Mouse (Mus musculus): Measurements from ENCODE around the gene Mb. TPM values are rescaled to one million over a fixed set of nuclear protein-coding genes. Genes with fewer than 3 reads are reported as not detected.

The Mb gene
- polyA plus RNA-seq, 1 experiment from 2014 or later, result 1.4 TPM

- H3K4me1 ChIP-seq (ENCODE audit: control insufficient read depth, insufficient read depth, low read length), result 0 out of 2 replicates have a peak, but pooled peaks cover 3% of the 10 kb centered on the region
- 88% methylated on average over 7 of the region's 7 CpGs for WGBS
- H3K9ac ChIP-seq (replicated peaks; ENCODE audit: low read depth, low read length), result no peak overlapping the region
- no peaks in the 10 kb centered on the region for H3K9me3 ChIP-seq (ENCODE audit: control insufficient read depth, low read length)
- no peak for ATAC-seq (ENCODE audit: low read depth)
- no peak overlapping the region for H3K27ac ChIP-seq (ENCODE audit: low read depth, low read length)
- H3K36me3 ChIP-seq (ENCODE audit: control insufficient read depth, insufficient read depth, low read length), result peaks cover 29% of the 10 kb centered on the region
- H3K4me3 ChIP-seq (ENCODE audit: low read depth, low read length), result no peak overlapping the region
- H3K4me2 ChIP-seq (ENCODE audit: low read depth, low read length), result no peak overlapping the region
- no peaks in the 10 kb centered on the region for H3K27me3 ChIP-seq (ENCODE audit: control insufficient read depth, insufficient read depth, low read length)
These were observed 35.3 kb upstream of the Mb start for GRCm38 (mm10) chr15:77085818-77086217.

GRCm38 (mm10) chr15:77081454-77081853, 31.0 kb upstream of the Mb start:
- H3K9me3 ChIP-seq (ENCODE audit: control insufficient read depth, low read length), result no peaks in the 10 kb centered on the region
- no peak overlapping the region for H3K4me2 ChIP-seq (ENCODE audit: low read depth, low read length)
- no peaks in the 10 kb centered on the region for H3K27me3 ChIP-seq (ENCODE audit: control insufficient read depth, insufficient read depth, low read length)
- no peak overlapping the region for H3K4me3 ChIP-seq (ENCODE audit: low read depth, low read length)
- H3K36me3 ChIP-seq (ENCODE audit: control insufficient read depth, insufficient read depth, low read length), result peaks cover 44% of the 10 kb centered on the region
- ATAC-seq (ENCODE audit: low read depth), result no peak
- H3K27ac ChIP-seq (ENCODE audit: low read depth, low read length), result no peak overlapping the region
- H3K9ac ChIP-seq (replicated peaks; ENCODE audit: low read depth, low read length), result no peak overlapping the region
- WGBS, result 86% methylated on average over 5 of the region's 5 CpGs
- no peaks in the 10 kb centered on the region for H3K4me1 ChIP-seq (ENCODE audit: control insufficient read depth, insufficient read depth, low read length)

- H3K9ac ChIP-seq (replicated peaks; ENCODE audit: low read depth, low read length), result no peak overlapping the region
- no peak overlapping the region for H3K4me2 ChIP-seq (ENCODE audit: low read depth, low read length)
- H3K4me3 ChIP-seq (ENCODE audit: low read depth, low read length), result no peak overlapping the region
- no peak overlapping the region for H3K27ac ChIP-seq (ENCODE audit: low read depth, low read length)
- no peaks in the 10 kb centered on the region for H3K4me1 ChIP-seq (ENCODE audit: control insufficient read depth, insufficient read depth, low read length)
- no peaks in the 10 kb centered on the region for H3K9me3 ChIP-seq (ENCODE audit: control insufficient read depth, low read length)
- 80% methylated on average over 14 of the region's 14 CpGs for WGBS
- no peak for ATAC-seq (ENCODE audit: low read depth)
- H3K27me3 ChIP-seq (ENCODE audit: control insufficient read depth, insufficient read depth, low read length), result no peaks in the 10 kb centered on the region
- H3K36me3 ChIP-seq (ENCODE audit: control insufficient read depth, insufficient read depth, low read length), result peaks cover 43% of the 10 kb centered on the region
These were observed 30.3 kb upstream of the Mb start for GRCm38 (mm10) chr15:77080684-77081254.

- ATAC-seq (ENCODE audit: low read depth), result no peak
- Histone ChIP-seq H3K27ac (ENCODE audit: low read depth, low read length) (no peak overlapping the region), H3K36me3 (ENCODE audit: control insufficient read depth, insufficient read depth, low read length) (peaks cover 35% of the 10 kb centered on the region), H3K4me1 (ENCODE audit: control insufficient read depth, insufficient read depth, low read length) (no peaks in the 10 kb centered on the region), H3K9ac (replicated peaks; ENCODE audit: low read depth, low read length) (no peak overlapping the region), H3K4me3 (ENCODE audit: low read depth, low read length) (no peak overlapping the region), H3K27me3 (ENCODE audit: control insufficient read depth, insufficient read depth, low read length) (no peaks in the 10 kb centered on the region), H3K4me2 (ENCODE audit: low read depth, low read length) (no peak overlapping the region), H3K9me3 (ENCODE audit: control insufficient read depth, low read length) (no peaks in the 10 kb centered on the region)
- 80% methylated on average over 11 of the region's 11 CpGs for WGBS
These were observed 29.5 kb upstream of the Mb start for GRCm38 (mm10) chr15:77079890-77080361.

GRCm38 (mm10) chr15:77079256-77079822, 28.9 kb upstream of the Mb start:
- H3K4me1 ChIP-seq (ENCODE audit: control insufficient read depth, insufficient read depth, low read length), result no peaks in the 10 kb centered on the region

GRCm38 (mm10) chr15:77078786-77079185, 28.3 kb upstream of the Mb start:
- no peak for ATAC-seq (ENCODE audit: low read depth)
- Histone ChIP-seq H3K27me3 (ENCODE audit: control insufficient read depth, insufficient read depth, low read length) (no peaks in the 10 kb centered on the region), H3K27ac (ENCODE audit: low read depth, low read length) (no peak overlapping the region), H3K9me3 (ENCODE audit: control insufficient read depth, low read length) (no peaks in the 10 kb centered on the region), H3K9ac (replicated peaks; ENCODE audit: low read depth, low read length) (no peak overlapping the region), H3K4me2 (ENCODE audit: low read depth, low read length) (no peak overlapping the region), H3K36me3 (ENCODE audit: control insufficient read depth, insufficient read depth, low read length) (peaks cover 30% of the 10 kb centered on the region; the same call in 1 of the 2 replicates), H3K4me3 (ENCODE audit: low read depth, low read length) (no peak overlapping the region), H3K4me1 (ENCODE audit: control insufficient read depth, insufficient read depth, low read length) (no peaks in the 10 kb centered on the region)
- 54% methylated on average over 3 of the region's 3 CpGs for WGBS

More at GRCm38 (mm10) chr15:77079256-77079822, 28.9 kb upstream of the Mb start:
- Histone ChIP-seq H3K27ac (ENCODE audit: low read depth, low read length) (no peak overlapping the region), H3K9me3 (ENCODE audit: control insufficient read depth, low read length) (no peaks in the 10 kb centered on the region), H3K4me3 (ENCODE audit: low read depth, low read length) (no peak overlapping the region), H3K36me3 (ENCODE audit: control insufficient read depth, insufficient read depth, low read length) (peaks cover 30% of the 10 kb centered on the region; the same call in 1 of the 2 replicates), H3K27me3 (ENCODE audit: control insufficient read depth, insufficient read depth, low read length) (no peaks in the 10 kb centered on the region), H3K4me2 (ENCODE audit: low read depth, low read length) (no peak overlapping the region), H3K9ac (replicated peaks; ENCODE audit: low read depth, low read length) (no peak overlapping the region)
- 68% methylated on average over 14 of the region's 14 CpGs for WGBS
- no peak for ATAC-seq (ENCODE audit: low read depth)

- WGBS, result 92% methylated on average over 9 of the region's 9 CpGs
- Histone ChIP-seq H3K9ac (replicated peaks; ENCODE audit: low read depth, low read length) (no peak overlapping the region), H3K27ac (ENCODE audit: low read depth, low read length) (no peak overlapping the region), H3K4me3 (ENCODE audit: low read depth, low read length) (no peak overlapping the region), H3K27me3 (ENCODE audit: control insufficient read depth, insufficient read depth, low read length) (no peaks in the 10 kb centered on the region), H3K9me3 (ENCODE audit: control insufficient read depth, low read length) (no peaks in the 10 kb centered on the region), H3K4me1 (ENCODE audit: control insufficient read depth, insufficient read depth, low read length) (no peaks in the 10 kb centered on the region), H3K36me3 (ENCODE audit: control insufficient read depth, insufficient read depth, low read length) (peaks cover 30% of the 10 kb centered on the region; the same call in 1 of the 2 replicates), H3K4me2 (ENCODE audit: low read depth, low read length) (no peak overlapping the region)
- no peak for ATAC-seq (ENCODE audit: low read depth)
These were observed 27.4 kb upstream of the Mb start for GRCm38 (mm10) chr15:77077906-77078305.

- H3K4me2 ChIP-seq (ENCODE audit: low read depth, low read length), result no peak overlapping the region
- no peak overlapping the region for H3K9ac ChIP-seq (replicated peaks; ENCODE audit: low read depth, low read length)
- 82% methylated on average over 3 of the region's 3 CpGs for WGBS
- H3K4me3 ChIP-seq (ENCODE audit: low read depth, low read length), result no peak overlapping the region
- H3K27ac ChIP-seq (ENCODE audit: low read depth, low read length), result no peak overlapping the region
- H3K36me3 ChIP-seq (ENCODE audit: control insufficient read depth, insufficient read depth, low read length), result peaks cover 25% of the 10 kb centered on the region; the same call in 1 of the 2 replicates
- no peak for ATAC-seq (ENCODE audit: low read depth)
- peaks cover 2% of the 10 kb centered on the region; the same call in 1 of the 2 replicates for H3K4me1 ChIP-seq (ENCODE audit: control insufficient read depth, insufficient read depth, low read length)
- H3K27me3 ChIP-seq (ENCODE audit: control insufficient read depth, insufficient read depth, low read length), result no peaks in the 10 kb centered on the region
- H3K9me3 ChIP-seq (ENCODE audit: control insufficient read depth, low read length), result no peaks in the 10 kb centered on the region
These were observed 26.1 kb upstream of the Mb start for GRCm38 (mm10) chr15:77076523-77076922.

- Histone ChIP-seq H3K4me2 (ENCODE audit: low read depth, low read length) (no peak overlapping the region), H3K27me3 (ENCODE audit: control insufficient read depth, insufficient read depth, low read length) (no peaks in the 10 kb centered on the region), H3K4me1 (ENCODE audit: control insufficient read depth, insufficient read depth, low read length) (peaks cover 2% of the 10 kb centered on the region; the same call in 1 of the 2 replicates), H3K4me3 (ENCODE audit: low read depth, low read length) (no peak overlapping the region), H3K36me3 (ENCODE audit: control insufficient read depth, insufficient read depth, low read length) (peaks cover 15% of the 10 kb centered on the region; the same call in 1 of the 2 replicates), H3K9me3 (ENCODE audit: control insufficient read depth, low read length) (no peaks in the 10 kb centered on the region), H3K27ac (ENCODE audit: low read depth, low read length) (no peak overlapping the region), H3K9ac (replicated peaks; ENCODE audit: low read depth, low read length) (no peak overlapping the region)
- 68% methylated on average over 4 of the region's 4 CpGs for WGBS
- no peak for ATAC-seq (ENCODE audit: low read depth)
These were observed 22.2 kb upstream of the Mb start for GRCm38 (mm10) chr15:77072556-77073163.
